Mouse (Mus musculus): ENCODE measurements around the gene Speg.
A peak's percentile ranks its signal among the peaks of the same experiment; 100 is the strongest.

The Speg gene

DNA sequence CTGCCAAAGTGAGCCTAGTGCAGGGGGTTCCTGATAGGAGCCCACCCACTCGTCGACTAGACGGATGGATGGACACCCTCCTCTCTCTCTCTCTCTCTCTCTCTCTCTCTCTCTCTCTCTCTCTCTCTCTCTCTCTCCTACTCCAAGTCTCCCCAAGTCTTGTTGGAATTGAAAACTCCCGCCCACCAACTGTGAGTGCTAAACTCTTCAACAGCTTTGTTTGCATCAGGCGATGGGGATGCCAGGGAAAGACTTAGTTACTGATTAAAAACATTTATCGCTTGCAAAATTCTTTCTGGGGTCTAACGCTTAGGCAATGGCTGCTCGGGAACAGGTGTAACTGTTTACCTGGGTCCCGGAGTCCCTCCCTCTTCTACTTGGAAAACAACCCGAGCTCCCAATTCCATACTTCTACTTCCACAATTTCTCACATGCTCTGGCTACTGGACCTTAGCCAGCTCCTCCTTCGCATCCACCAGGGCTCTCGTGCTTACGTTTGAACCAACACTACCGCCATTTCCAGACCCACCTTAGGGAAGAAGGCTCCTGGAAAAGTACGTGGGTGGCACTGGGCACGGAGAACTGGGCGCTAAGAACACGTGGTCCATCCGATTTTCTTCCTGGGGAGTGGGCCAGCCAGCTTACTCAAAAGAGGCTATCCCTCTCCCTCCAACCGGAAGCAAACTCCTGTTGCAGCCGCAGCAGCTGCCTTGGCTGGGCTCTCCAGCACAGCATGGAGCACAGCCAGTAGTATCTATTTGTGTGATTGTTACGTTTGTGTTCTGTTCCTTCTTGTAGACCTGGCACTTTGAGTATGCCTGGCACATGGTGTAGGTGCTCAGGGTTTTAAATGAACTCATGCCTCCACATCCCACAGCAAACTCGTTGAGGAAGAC lies 83.9 kb downstream of the Speg start:
- no peak for DNase-seq (ENCODE audit: low read depth)

DNA sequence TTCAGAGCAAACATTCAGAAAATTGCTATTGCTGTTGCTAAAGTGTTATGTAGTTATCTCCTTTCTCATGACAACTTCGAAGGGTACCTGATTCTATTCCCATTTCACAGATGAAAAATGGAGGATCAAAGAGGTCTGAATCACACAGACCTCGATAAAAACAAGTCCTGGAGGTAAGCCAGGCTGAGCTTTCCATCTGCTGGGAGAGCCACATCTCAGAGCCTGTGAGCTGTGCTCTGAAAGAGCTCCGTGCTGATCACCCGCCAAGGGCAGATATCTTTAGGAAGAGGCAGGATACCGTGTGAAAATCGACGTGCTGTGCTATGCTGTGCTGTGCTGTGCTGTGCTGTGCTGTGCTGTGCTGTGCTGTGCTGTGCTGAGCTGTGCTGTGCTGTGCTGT lies 85.2 kb downstream of the Speg start:
- no peak for DNase-seq (ENCODE audit: low read depth)

DNA sequence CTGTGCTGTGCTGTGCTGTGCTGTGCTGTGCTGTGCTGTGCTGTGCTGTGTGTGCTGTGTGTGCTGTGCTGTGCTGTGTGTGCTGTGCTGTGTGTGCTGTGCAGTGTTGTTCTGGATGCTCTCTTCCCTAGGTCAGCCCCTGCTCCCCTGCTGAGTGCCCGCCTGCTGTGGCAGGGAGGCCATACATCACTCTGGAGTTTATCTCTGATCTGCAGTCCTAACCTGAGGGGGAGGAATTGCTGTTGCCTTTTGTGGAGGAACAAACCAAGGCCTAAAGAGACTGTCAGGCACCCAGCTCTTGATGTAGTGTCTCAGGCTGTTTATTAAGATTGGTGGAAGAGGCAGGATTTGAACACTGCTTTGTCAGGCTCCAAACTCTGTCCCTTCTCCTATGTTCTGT lies 87.5 kb downstream of the Speg start:
- no peak for DNase-seq (ENCODE audit: low read depth)

DNA sequence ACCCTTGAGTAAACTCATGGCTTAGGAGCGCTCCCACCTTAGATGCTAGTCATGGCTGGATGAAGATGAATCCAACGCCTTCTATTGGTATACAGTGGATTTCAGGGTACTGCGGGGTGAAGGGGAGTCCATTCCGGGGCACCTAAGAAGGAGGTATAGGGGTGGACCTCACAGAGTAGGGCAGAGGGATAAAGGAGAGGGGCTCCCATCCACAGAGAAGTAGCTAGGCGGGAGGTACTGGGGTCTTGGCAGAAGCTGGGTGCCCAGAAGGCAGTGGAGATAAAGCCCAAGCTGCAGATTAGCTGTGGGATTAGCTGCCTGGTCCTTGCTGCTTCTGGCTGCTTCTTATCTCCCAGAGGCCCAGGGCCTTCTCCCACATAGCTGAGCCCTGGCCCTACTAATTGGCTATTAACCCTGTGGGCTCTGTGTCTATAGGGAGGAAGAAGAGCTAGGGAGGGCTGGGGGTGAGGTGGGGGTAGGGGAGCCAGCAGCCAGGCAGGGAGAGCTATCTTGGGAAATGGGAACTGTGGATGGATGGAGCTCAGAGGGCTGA lies 88.6 kb downstream of the Speg start:
- no peak for DNase-seq (ENCODE audit: low read depth)

DNA sequence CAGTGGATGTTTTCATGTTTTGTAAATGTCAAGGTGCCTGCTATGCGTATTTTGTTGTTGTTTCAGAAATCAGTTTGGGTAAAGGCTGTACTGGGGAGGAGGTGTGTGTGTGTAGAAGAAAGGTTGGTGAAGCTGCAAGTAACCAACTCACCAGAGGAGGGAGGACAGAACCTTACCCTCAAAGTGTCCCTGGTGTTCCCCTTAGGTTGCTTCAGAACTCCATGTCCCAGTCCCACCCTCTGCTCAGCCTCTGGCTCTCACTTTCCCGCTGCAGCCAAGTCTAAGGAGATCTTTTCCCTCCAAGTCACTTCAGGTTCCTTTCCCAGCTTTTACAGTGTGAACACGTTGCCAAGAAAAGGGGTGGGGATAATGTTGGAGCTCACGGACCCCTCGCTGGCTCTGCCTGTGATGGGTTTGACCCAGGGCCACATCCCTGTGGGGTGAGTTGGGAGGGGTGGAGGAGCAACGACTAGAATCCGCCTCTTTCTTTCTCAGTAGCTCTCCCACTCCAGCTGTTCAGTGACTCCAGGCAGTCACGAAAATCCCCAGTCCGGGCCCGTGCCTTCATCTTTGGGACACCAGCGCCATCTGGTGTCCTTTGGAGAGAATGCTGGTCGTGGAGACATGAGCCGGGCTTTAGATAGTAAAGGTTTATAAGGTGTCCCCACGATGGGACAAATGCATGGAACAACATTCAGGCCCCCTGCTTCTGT lies 92.3 kb downstream of the Speg start:
- peak; percentile 59 for DNase-seq (ENCODE audit: low read depth)

DNA sequence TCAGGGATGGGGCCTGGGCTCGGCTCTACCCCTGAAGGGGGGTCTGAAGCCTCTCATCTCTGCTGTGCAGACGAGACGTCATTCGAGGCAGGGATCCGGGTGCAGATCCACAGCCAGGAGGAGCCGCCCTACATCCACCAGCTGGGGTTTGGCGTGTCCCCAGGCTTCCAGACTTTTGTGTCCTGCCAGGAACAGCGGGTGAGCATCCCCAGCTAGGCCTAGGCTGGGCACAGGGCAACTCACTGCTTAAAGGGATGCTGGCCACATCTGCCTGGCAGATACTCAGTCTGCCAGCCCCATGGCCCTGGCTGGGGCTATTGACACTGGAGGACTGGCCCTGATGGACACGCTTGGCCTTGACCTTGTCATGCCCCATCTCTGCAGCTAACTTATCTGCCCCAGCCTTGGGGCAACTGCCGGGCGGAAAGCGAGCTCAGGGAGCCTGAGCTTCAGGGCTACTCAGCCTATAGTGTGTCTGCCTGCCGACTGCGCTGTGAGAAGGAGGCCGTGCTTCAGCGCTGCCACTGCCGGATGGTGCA lies 94.3 kb downstream of the Speg start:
- no peak for DNase-seq (ENCODE audit: low read depth)

DNA sequence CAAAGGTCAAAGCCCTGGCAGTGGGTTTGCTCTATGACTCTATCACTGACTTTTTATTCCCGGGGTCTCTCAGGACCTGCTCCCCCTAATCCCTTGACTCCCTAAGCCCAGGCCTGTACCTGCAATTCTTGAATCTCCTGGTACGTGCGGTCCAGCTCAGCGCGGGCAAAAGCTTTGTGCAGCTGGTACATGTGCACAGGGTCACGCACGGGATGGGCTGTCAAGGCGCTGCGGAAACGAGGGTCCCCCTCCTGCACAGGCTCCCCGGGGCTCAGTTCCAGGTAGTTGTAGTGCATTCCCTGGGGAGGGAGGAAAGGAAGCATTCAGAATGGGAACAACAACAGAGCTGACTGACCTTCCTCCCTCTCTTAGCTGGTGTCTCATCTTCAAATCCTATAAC lies 101.3 kb downstream of the Speg start:
- no peak for DNase-seq (ENCODE audit: low read depth)

DNA sequence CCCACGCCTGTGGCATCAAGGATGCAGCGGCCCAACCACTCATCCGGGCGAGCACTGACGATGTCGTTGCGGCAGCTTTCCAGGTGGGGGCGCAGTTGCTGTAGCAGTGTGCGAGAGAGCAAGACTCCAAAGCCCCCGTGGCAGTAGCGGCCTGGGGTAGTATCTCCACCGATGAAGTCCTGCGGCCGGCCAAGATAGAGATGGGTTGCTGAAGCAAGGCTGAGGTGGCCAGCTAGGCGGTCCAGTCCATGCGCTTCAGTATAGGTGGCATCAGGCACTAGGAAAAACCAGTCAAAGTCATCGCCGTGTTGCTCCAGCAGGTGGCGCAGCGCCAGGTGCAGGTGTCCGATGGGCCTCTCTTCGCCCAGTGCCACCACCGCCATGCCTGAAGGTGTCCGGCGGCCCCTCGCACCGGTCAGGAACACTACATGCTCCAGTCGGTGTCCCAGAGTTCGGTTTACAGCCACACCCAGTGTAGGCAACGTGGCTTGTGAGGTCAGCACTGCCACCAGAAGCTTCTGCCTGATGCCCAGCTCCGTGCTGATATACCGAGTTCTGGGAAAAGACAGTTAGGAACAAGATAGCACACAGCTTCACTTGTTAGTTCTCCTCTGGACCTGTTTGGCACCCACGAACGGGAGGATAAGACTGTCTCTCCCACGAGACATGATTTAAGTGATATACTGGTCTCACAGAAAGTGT lies 102.3 kb downstream of the Speg start:
- peak; percentile 22 for DNase-seq (ENCODE audit: low read depth)

DNA sequence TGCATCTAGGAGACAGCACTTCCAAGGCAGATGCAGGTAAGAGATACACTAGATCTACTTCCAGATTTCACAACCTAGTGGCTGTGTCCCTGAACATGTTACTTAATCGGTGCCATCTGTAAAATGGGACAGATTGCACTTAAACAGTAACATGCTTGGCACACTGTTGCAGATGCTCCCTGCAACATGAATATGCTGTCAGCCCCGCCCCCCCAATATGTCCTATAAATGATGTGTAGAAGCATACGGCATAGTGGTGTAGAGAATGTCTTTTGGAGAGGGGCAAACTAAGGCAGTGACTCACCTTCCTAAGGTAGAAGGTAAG lies 102.8 kb downstream of the Speg start:
- DNase-seq (ENCODE audit: low read depth) = no peak

DNA sequence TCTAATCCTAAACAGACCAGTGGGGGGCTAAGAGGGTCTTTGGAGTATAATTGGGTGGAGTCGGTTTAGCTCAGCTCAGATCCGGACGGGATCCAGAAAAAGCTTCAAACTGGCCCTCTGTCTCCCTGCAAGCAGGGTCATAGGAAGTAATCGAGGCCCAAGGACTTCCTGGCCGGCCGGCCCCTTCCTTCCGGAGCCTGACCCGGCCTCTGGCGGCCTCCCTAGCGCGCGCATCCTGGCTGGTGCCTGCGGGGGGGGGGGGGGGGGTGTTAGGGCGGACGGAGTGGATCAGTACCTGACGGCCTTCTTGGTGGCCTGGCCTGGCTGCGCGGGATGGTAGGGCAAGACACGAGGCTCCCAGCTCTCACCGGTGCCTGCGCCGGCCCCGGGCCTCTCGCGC lies 103.4 kb downstream of the Speg start:
- peak; percentile 34 for DNase-seq (ENCODE audit: low read depth)

DNA sequence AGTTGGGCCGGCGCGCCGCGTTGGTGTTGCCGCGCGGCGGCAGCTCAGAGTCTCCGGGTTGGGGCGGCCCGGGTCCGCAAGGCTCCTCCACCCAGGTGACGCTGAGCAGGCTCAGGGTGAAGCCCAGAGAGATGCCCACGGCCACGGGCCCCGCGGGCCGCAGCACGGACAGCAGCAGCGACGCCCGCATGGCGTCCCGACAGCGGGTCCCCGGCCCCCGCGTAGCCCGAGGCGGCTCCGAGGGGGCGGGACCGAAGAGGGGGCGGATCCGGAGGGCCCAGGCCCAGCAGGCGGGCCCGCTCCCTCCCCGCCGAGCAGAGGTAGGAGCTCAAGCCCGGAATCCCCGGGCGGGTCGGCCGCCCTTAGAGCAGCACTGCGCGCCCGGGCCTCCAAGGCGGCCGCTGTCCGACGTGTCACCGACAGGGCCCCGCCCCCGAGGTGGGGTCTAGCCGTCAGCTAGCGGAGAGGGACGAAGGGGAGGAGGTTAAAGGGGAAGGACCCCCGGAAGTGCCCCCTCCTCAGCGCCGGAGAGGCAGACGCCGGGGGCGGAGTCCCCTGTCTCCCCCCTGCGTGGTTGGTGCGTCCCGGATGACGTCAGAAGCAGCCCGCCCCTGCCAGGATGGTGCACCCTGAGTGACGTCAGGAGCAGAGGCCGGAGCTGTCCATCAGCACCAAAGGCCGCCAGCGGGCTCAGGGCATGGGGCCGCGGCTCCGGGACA lies 104.0 kb downstream of the Speg start, which contains the start of the genes Chpf and Tmem198:
Gene Chpf, minus strand, starts transcription at position 392 of the 719 bp plus-strand sequence.
Gene Tmem198, plus strand, starts transcription at position 617 of the 719 bp plus-strand sequence.
- no peak for DNase-seq (ENCODE audit: low read depth)

DNA sequence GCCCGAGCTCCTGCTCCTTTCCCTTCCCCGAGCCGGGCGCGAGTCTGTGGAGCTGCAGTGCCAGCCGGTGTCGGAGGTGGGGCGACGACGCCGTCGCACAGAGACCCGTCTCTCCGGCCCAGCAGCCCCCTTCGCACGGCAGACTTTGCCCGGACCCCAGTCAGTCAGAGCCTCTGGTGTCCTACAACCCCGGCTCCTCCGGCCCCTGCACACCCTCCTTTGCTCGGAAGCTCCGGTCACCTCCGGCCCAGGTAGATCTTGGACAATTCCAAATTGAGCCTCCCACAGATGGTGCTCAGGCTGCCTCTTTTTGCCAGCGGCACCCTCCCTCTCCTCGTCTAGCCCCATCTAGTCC lies 104.5 kb downstream of the Speg start:
- no peak for DNase-seq (ENCODE audit: low read depth)

DNA sequence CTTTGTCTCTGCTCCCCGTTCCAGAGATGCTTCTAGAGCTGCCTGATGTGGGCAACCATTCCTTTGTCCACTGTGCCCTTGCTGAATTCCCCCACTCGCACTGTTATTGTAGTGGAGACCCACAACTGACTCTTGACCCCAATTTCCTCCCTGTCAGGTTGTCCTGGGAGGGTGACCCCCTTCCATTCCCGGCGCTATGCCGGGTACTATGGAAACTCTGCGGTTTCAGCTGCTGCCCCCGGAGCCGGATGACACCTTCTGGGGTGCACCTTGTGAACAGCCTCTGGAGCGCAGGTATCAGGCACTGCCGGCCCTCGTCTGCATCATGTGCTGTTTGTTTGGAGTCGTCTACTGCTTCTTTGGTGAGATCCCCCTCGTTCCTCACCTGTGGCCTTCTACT lies 104.9 kb downstream of the Speg start:
- no peak for DNase-seq (ENCODE audit: low read depth)

DNA sequence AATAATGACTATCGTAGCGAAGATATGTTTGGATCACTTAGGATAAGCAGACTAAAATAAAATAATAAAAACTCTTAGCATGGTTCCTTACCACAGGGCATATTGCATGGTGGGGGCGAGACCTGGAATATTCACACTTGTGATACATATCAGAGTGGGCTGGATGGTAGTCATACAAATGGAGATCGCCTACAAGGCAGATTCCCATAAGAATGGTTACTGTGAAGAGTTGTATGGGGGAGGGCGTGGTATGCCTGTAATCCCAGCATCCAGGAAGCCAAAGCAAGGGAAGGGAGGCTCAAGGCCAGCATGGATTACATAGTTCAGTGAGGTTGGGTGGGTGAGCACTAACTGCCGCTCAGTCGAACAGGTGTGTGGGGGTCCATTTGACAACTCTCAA lies 105.6 kb downstream of the Speg start:
- no peak for DNase-seq (ENCODE audit: low read depth)
